Mouse (Mus musculus): Measurements from ENCODE around the gene Entpd1. TPM values are rescaled to one million over a fixed set of nuclear protein-coding genes. Genes with fewer than 3 reads are reported as not detected.

Entpd1 gene
- total RNA-seq, 4 experiments from 2014 or later, result 5.8 to 9.9 (median 8.2) TPM

- DNase-seq (ENCODE audit: low spot score in 2 of 2), result no peak
Observed at GRCm38 (mm10) chr19:40722137-40723038, 110.2 kb downstream of the Entpd1 start.

GRCm38 (mm10) chr19:40723516-40723915 lies 111.3 kb downstream of the Entpd1 start:
- no peak for DNase-seq (ENCODE audit: low spot score in 2 of 2)

GRCm38 (mm10) chr19:40726148-40726547 lies 114.0 kb downstream of the Entpd1 start:
- DNase-seq (ENCODE audit: low spot score in 2 of 2), result peak; percentile 34 to 36

- no peak for DNase-seq (ENCODE audit: low spot score in 2 of 2)
Observed at GRCm38 (mm10) chr19:40726614-40727013, 114.4 kb downstream of the Entpd1 start.

- DNase-seq (ENCODE audit: low spot score in 2 of 2), result no peak
Observed at GRCm38 (mm10) chr19:40728213-40728612, 116.0 kb downstream of the Entpd1 start.

GRCm38 (mm10) chr19:40728732-40729420 lies 116.7 kb downstream of the Entpd1 start:
- DNase-seq (ENCODE audit: low spot score in 2 of 2), result peak in 1 of 2 experiments; percentile 28

GRCm38 (mm10) chr19:40733409-40733808 lies 121.2 kb downstream of the Entpd1 start:
- DNase-seq (ENCODE audit: low spot score in 2 of 2), result no peak

- DNase-seq (ENCODE audit: low spot score in 2 of 2), result no peak
Observed at GRCm38 (mm10) chr19:40733849-40734248, 121.7 kb downstream of the Entpd1 start.

- DNase-seq (ENCODE audit: low spot score in 2 of 2), result peak; percentile 39 to 53
Observed at GRCm38 (mm10) chr19:40736680-40737512, 124.7 kb downstream of the Entpd1 start.

- DNase-seq (ENCODE audit: low spot score in 2 of 2), result no peak
Observed at GRCm38 (mm10) chr19:40737613-40738012, 125.4 kb downstream of the Entpd1 start.

- DNase-seq (ENCODE audit: low spot score in 2 of 2), result no peak
Observed at GRCm38 (mm10) chr19:40738683-40739324, 126.6 kb downstream of the Entpd1 start.

- DNase-seq (ENCODE audit: low spot score in 2 of 2), result no peak
Observed at GRCm38 (mm10) chr19:40746603-40747002, 134.4 kb downstream of the Entpd1 start.

- DNase-seq (ENCODE audit: low spot score in 2 of 2), result no peak
Observed at GRCm38 (mm10) chr19:40748559-40748958, 136.4 kb downstream of the Entpd1 start, which contains the start of gene Cc2d2b. TSS of gene Cc2d2b (plus strand) at chr19:40748753.

- no peak for DNase-seq (ENCODE audit: low spot score in 2 of 2)
Observed at GRCm38 (mm10) chr19:40754311-40754710, 142.1 kb downstream of the Entpd1 start.

GRCm38 (mm10) chr19:40760071-40760470 lies 147.9 kb downstream of the Entpd1 start:
- DNase-seq (ENCODE audit: low spot score in 2 of 2), result no peak

- DNase-seq (ENCODE audit: low spot score in 2 of 2), result no peak
Observed at GRCm38 (mm10) chr19:40762023-40762759, 150.0 kb downstream of the Entpd1 start.

GRCm38 (mm10) chr19:40767189-40767588 lies 155.0 kb downstream of the Entpd1 start:
- no peak for DNase-seq (ENCODE audit: low spot score in 2 of 2)

- no peak for DNase-seq (ENCODE audit: low spot score in 2 of 2)
Observed at GRCm38 (mm10) chr19:40769341-40769770, 157.2 kb downstream of the Entpd1 start.

GRCm38 (mm10) chr19:40788004-40788714 lies 176.0 kb downstream of the Entpd1 start:
- no peak for DNase-seq (ENCODE audit: low spot score in 2 of 2)

- DNase-seq (ENCODE audit: low spot score in 2 of 2), result no peak
Observed at GRCm38 (mm10) chr19:40788715-40789084, 176.5 kb downstream of the Entpd1 start.
